Mouse (Mus musculus) heart, adult 8-10 months (tissue): Measurements from ENCODE around the gene Sox5. TPM values are rescaled to one million over a fixed set of nuclear protein-coding genes. Genes with fewer than 3 reads are reported as not detected.
"Not testable (repeated sequence)": the region's sequence is repeated elsewhere in the genome, so short reads cannot be mapped to it uniquely, and the experiment has no call there.

Experiments used
- DNase-seq: peaks from one replicate; pipeline ENCODE4 v3.0.0; 2022; ENCODE audit warnings: low spot score
- total RNA-seq, 4 experiments: library from RNA; stranded (reverse); gene quantifications; 2 replicates each; pipeline ENCODE4 v1.2.4; 2022

Sox5 gene
- total RNA-seq, 4 experiments from 2014 or later = 1.1 to 3.1 (median 2.2) TPM

GRCm38 (mm10) chr6:144291526-144291925 lies 490.3 kb downstream of the Sox5 start:
- no peak for DNase-seq

- DNase-seq = no peak
Measured at GRCm38 (mm10) chr6:144286122-144286521, 495.7 kb downstream of the Sox5 start.

- DNase-seq = no peak
Measured at GRCm38 (mm10) chr6:144283191-144283590, 498.6 kb downstream of the Sox5 start.

- DNase-seq = no peak
Measured at GRCm38 (mm10) chr6:144282756-144283155, 499.0 kb downstream of the Sox5 start.

- no peak for DNase-seq
Measured at GRCm38 (mm10) chr6:144281661-144282060, 500.1 kb downstream of the Sox5 start.

- no peak for DNase-seq
Measured at GRCm38 (mm10) chr6:144278505-144279053, 503.2 kb downstream of the Sox5 start.

- not testable (repeated sequence) for DNase-seq
Measured at GRCm38 (mm10) chr6:144273425-144273824, 508.4 kb downstream of the Sox5 start.

GRCm38 (mm10) chr6:144271326-144271725 lies 510.5 kb downstream of the Sox5 start:
- no peak for DNase-seq

GRCm38 (mm10) chr6:144270306-144270705 lies 511.5 kb downstream of the Sox5 start:
- DNase-seq = peak; percentile 11

- DNase-seq = no peak
Measured at GRCm38 (mm10) chr6:144269666-144270065, 512.1 kb downstream of the Sox5 start.

- DNase-seq = no peak
Measured at GRCm38 (mm10) chr6:144265752-144266151, 516.0 kb downstream of the Sox5 start.

GRCm38 (mm10) chr6:144265004-144265403 lies 516.8 kb downstream of the Sox5 start:
- no peak for DNase-seq

GRCm38 (mm10) chr6:144264320-144264915 lies 517.4 kb downstream of the Sox5 start:
- DNase-seq = no peak

- DNase-seq = peak; percentile 6
Measured at GRCm38 (mm10) chr6:144256500-144256899, 525.3 kb downstream of the Sox5 start.

- DNase-seq = no peak
Measured at GRCm38 (mm10) chr6:144252191-144252718, 529.5 kb downstream of the Sox5 start.

- no peak for DNase-seq
Measured at GRCm38 (mm10) chr6:144251222-144252170, 530.3 kb downstream of the Sox5 start.

GRCm38 (mm10) chr6:144250625-144251181 lies 531.1 kb downstream of the Sox5 start:
- DNase-seq = no peak

- no peak for DNase-seq
Measured at GRCm38 (mm10) chr6:144236581-144236980, 545.2 kb downstream of the Sox5 start.

GRCm38 (mm10) chr6:144203970-144204369 lies 577.8 kb downstream of the Sox5 start:
- DNase-seq = no peak

GRCm38 (mm10) chr6:144203013-144203412 lies 578.8 kb downstream of the Sox5 start:
- no peak for DNase-seq

- DNase-seq = no peak
Measured at GRCm38 (mm10) chr6:144201402-144202040, 580.3 kb downstream of the Sox5 start.
